Mouse (Mus musculus) megakaryocyte-erythroid progenitor cell, adult 5-6 weeks (primary cell): ENCODE results near the gene Pacs2. TPM values are rescaled to one million over a fixed set of nuclear protein-coding genes. Genes with fewer than 3 reads are reported as not detected.

Experiments used
- ATAC-seq: replicated peaks from 2 replicates; pipeline ENCODE4 v1.8.0; 2016; ENCODE audit warnings: mild to moderate bottlenecking, inconsistent platforms; ENCODE audit not compliant: severe bottlenecking, poor library complexity, low FRiP score, low TSS enrichment
- total RNA-seq, 2 experiments: library from RNA; stranded (forward) in 1 of 2; stranded (reverse) in 1 of 2; fragments of 200-1000, 215-1000 nt in 1 of 2; fragments of >200 nt in 1 of 2; fragmentation: Nextera tagmentation in 1 of 2; gene quantifications; 2 replicates each; pipeline ENCODE4 v1.2.3; 2014 to 2017

Pacs2 gene
- total RNA-seq, 2 experiments from 2014 or later: 10.0 to 31.6 TPM

GRCm38 (mm10) chr12:113073420-113074328 lies 59.4 kb downstream of the Pacs2 start:
- ATAC-seq: peak; percentile 38; the same call in 1 of the 2 replicates

GRCm38 (mm10) chr12:113074329-113075062 lies 60.2 kb downstream of the Pacs2 start, which contains the start of gene Tex22:
Tex22 (plus strand) TSS chr12:113074502.
- peak; percentile 73 for ATAC-seq

GRCm38 (mm10) chr12:113075063-113075454 lies 60.8 kb downstream of the Pacs2 start:
- peak; percentile 89 for ATAC-seq

GRCm38 (mm10) chr12:113075486-113075885 lies 61.2 kb downstream of the Pacs2 start:
- no peak for ATAC-seq

GRCm38 (mm10) chr12:113087276-113087675 lies 73.0 kb downstream of the Pacs2 start:
- ATAC-seq: no peak

GRCm38 (mm10) chr12:113088026-113088425 lies 73.7 kb downstream of the Pacs2 start:
- no peak for ATAC-seq

- ATAC-seq: no peak
These were observed 74.8 kb downstream of the Pacs2 start for GRCm38 (mm10) chr12:113089107-113089506.

GRCm38 (mm10) chr12:113090053-113090452 lies 75.7 kb downstream of the Pacs2 start:
- no peak for ATAC-seq

- ATAC-seq: no peak
These were observed 82.7 kb downstream of the Pacs2 start for GRCm38 (mm10) chr12:113097040-113097439.

GRCm38 (mm10) chr12:113097749-113098281 lies 83.5 kb downstream of the Pacs2 start, which contains the start of gene Mta1:
Mta1 (plus strand) TSS chr12:113098278.
- ATAC-seq: peak; percentile 28

GRCm38 (mm10) chr12:113098530-113099151 lies 84.3 kb downstream of the Pacs2 start:
- 0 out of 2 replicates have a peak, but pooled peaks have one; percentile 8 for ATAC-seq

GRCm38 (mm10) chr12:113099470-113100237 lies 85.3 kb downstream of the Pacs2 start:
- 0 out of 2 replicates have a peak, but pooled peaks have one; percentile 12 for ATAC-seq

GRCm38 (mm10) chr12:113100448-113101076 lies 86.3 kb downstream of the Pacs2 start:
- ATAC-seq: peak; percentile 31; the same call in 1 of the 2 replicates

- ATAC-seq: no peak
These were observed 87.1 kb downstream of the Pacs2 start for GRCm38 (mm10) chr12:113101251-113101960.

GRCm38 (mm10) chr12:113102461-113102860 lies 88.2 kb downstream of the Pacs2 start:
- peak; percentile 46; the same call in 1 of the 2 replicates for ATAC-seq

- peak; percentile 20; the same call in 1 of the 2 replicates for ATAC-seq
These were observed 89.6 kb downstream of the Pacs2 start for GRCm38 (mm10) chr12:113103846-113104451.

- ATAC-seq: no peak
These were observed 92.1 kb downstream of the Pacs2 start for GRCm38 (mm10) chr12:113106386-113106785.
